Mouse (Mus musculus) lung, embryonic 16.5 days (tissue): ENCODE measurements around the gene Klk11. TPM values are rescaled to one million over a fixed set of nuclear protein-coding genes. Genes with fewer than 3 reads are reported as not detected.
A peak's percentile ranks its signal among the peaks of the same experiment; 100 is the strongest.

Experiments
- ATAC-seq: fragments of 200-750 bp; cut with Nextera tagmentation; 2 replicates; pipeline ENCODE4 v1.8.0; 2017; ENCODE audit warnings: low read depth, mild to moderate bottlenecking, moderate library complexity
- H3K27ac ChIP-seq: fragments of 300-500 bp; sonication (generic); 2 replicates; pipeline ENCODE4 v1.5.1; 2014; ENCODE audit warnings: mild to moderate bottlenecking, control low read depth, low read length
- H3K27me3 ChIP-seq: fragments of 300-500 bp; sonication (generic); 2 replicates; pipeline ENCODE4 v1.6.1; 2014; ENCODE audit warnings: low read depth, low read length, mixed read lengths; ENCODE audit not compliant: control insufficient read depth, insufficient read depth
- H3K36me3 ChIP-seq: fragments of 300-500 bp; sonication (generic); 2 replicates; pipeline ENCODE4 v1.6.1; 2014; ENCODE audit warnings: low read length; ENCODE audit not compliant: control insufficient read depth, insufficient read depth
- H3K4me1 ChIP-seq: fragments of 300-500 bp; sonication (generic); replicated peaks from 2 replicates; pipeline ENCODE4 v1.6.1; 2014; ENCODE audit warnings: low read length, mixed read lengths; ENCODE audit not compliant: control insufficient read depth, insufficient read depth
- H3K4me2 ChIP-seq: fragments of 300-500 bp; sonication (generic); 2 replicates; pipeline ENCODE4 v1.6.1; 2014; ENCODE audit warnings: low read depth, low read length, control low read depth
- H3K4me3 ChIP-seq: fragments of 300-500 bp; sonication (generic); 2 replicates; pipeline ENCODE4 v1.5.1; 2014; ENCODE audit warnings: mild to moderate bottlenecking, low read length, control low read depth
- H3K9ac ChIP-seq: fragments of 300-500 bp; sonication (generic); 2 replicates; pipeline ENCODE4 v1.6.1; 2014; ENCODE audit warnings: low read length, control low read depth
- H3K9me3 ChIP-seq: fragments of 300-500 bp; sonication (generic); 2 replicates; pipeline ENCODE4 v1.6.1; 2016; ENCODE audit warnings: low read length; ENCODE audit not compliant: control insufficient read depth
- WGBS: fragments of 180-500 bp; shearing (Covaris S2); extraction: QIAGEN DNeasy Blood & Tissue Kit; methylation state at CpG from one replicate; pipeline ENCODE4 v1.1.7; 2014; 5-methylcytosine and 5-hydroxymethylcytosine counted together
- polyA plus RNA-seq: library from polyadenylated mRNA; unstranded; fragments of >200 nt; fragmentation: Nextera tagmentation; extraction: Ambion mirVana; gene quantifications from 2 replicates; pipeline ENCODE4 v1.2.1, GENCODE M21; 2015

The Klk11 gene
- polyA plus RNA-seq, 1 experiment from 2014 or later: 0.41 TPM

- H3K9ac ChIP-seq: no peak overlapping the region
- 75% methylated on average over 1 of the region's 1 CpGs for WGBS
- H3K9me3 ChIP-seq: no peaks in the 10 kb centered on the region
- no peak overlapping the region for H3K4me3 ChIP-seq
- no peaks in the 10 kb centered on the region for H3K27me3 ChIP-seq
- peaks cover 3% of the 10 kb centered on the region for H3K4me1 ChIP-seq
- no peak overlapping the region for H3K4me2 ChIP-seq
- no peaks in the 10 kb centered on the region for H3K36me3 ChIP-seq
- ATAC-seq: no peak
- no peak overlapping the region for H3K27ac ChIP-seq
These were observed 10.9 kb downstream of the Klk11 start for GRCm38 (mm10) chr7:43785286-43785685.

DNA sequence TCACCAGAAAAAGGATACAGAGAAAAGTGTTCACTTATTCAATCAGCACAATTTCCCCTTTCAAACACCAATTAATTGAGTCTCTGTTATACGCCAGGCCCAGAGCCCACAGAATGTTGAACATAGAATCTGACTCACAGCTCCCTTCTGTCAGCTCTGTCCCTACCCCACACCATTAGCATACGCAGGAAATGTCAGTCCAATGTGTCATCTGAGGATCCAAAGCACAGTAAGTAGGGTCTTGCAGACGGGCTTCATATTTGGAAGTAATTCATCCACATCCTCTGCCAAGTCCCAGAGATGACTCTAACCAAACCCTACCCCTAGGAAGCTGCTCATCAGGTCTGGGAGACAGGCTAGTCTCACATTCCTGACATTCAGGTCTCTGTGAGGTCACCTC, 13.7 kb downstream of the Klk11 start:
- Histone ChIP-seq H3K4me2 (no peak overlapping the region), H3K36me3 (no peaks in the 10 kb centered on the region), H3K9me3 (no peaks in the 10 kb centered on the region), H3K4me3 (no peak overlapping the region), H3K4me1 (no peaks in the 10 kb centered on the region), H3K27me3 (no peaks in the 10 kb centered on the region), H3K27ac (no peak overlapping the region), H3K9ac (no peak overlapping the region)
- ATAC-seq: no peak
- WGBS: 47% methylated on average over 3 of the region's 3 CpGs

- H3K4me1 ChIP-seq: no peaks in the 10 kb centered on the region
These were observed 14.9 kb downstream of the Klk11 start for GRCm38 (mm10) chr7:43789295-43789694.

GRCm38 (mm10) chr7:43791591-43791990, 17.2 kb downstream of the Klk11 start, which contains the start of gene Klk9:
Gene Klk9 (plus strand): TSS chr7:43791891.
- no peak within 1 kb of the TSS for H3K4me3 ChIP-seq
- no peaks in the 10 kb centered on the region for H3K36me3 ChIP-seq
- no peak within 1 kb of the TSS for H3K27ac ChIP-seq
- ATAC-seq: no peak
- WGBS: 69% methylated on average over 7 of the region's 7 CpGs
- 0 out of 2 replicates have a peak, but pooled peaks cover 2% of the 10 kb centered on the region for H3K27me3 ChIP-seq
- H3K9ac ChIP-seq: no peak within 1 kb of the TSS
- no peaks in the 10 kb centered on the region for H3K9me3 ChIP-seq
- H3K4me2 ChIP-seq: no peak within 1 kb of the TSS
- peaks cover 6% of the 10 kb centered on the region for H3K4me1 ChIP-seq

More at GRCm38 (mm10) chr7:43789295-43789694, 14.9 kb downstream of the Klk11 start:
- ATAC-seq: no peak
- no peak overlapping the region for H3K27ac ChIP-seq
- no peaks in the 10 kb centered on the region for H3K27me3 ChIP-seq
- 53% methylated on average over 2 of the region's 2 CpGs for WGBS
- no peak overlapping the region for H3K9ac ChIP-seq
- H3K36me3 ChIP-seq: no peaks in the 10 kb centered on the region
- H3K4me2 ChIP-seq: no peak overlapping the region
- no peaks in the 10 kb centered on the region for H3K9me3 ChIP-seq
- H3K4me3 ChIP-seq: no peak overlapping the region

DNA sequence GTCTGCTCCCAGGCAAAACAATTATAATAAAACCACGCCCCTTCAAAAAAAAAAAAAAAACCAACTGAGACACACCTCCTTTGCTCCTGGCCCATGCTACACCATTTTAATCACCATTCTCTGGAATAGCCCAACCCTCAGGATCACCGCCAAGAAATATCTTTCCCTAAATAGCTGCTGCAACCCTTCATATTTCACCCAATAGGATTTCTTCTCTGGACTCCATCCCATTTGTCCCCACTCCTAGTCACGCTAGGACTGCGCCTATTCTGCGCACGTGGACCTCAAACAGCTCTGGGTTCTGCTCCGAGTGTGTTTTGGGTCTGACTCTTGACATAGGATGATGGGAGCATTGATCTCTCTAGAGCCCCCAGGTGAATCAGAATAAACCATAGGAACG, 22.0 kb downstream of the Klk11 start:
- 0 out of 2 replicates have a peak, but pooled peaks cover 5% of the 10 kb centered on the region for H3K27me3 ChIP-seq
- no peaks in the 10 kb centered on the region for H3K9me3 ChIP-seq
- ATAC-seq: peak; percentile 41; the same call in 1 of the 2 replicates
- no peak overlapping the region for H3K27ac ChIP-seq
- WGBS: 4% methylated on average over 8 of the region's 8 CpGs
- peak overlapping the region; percentile 87 for H3K4me2 ChIP-seq
- H3K36me3 ChIP-seq: no peaks in the 10 kb centered on the region
- peak overlapping the region; percentile 62 for H3K4me3 ChIP-seq
- peaks cover 16% of the 10 kb centered on the region for H3K4me1 ChIP-seq
- peak overlapping the region; percentile 62 for H3K9ac ChIP-seq

DNA sequence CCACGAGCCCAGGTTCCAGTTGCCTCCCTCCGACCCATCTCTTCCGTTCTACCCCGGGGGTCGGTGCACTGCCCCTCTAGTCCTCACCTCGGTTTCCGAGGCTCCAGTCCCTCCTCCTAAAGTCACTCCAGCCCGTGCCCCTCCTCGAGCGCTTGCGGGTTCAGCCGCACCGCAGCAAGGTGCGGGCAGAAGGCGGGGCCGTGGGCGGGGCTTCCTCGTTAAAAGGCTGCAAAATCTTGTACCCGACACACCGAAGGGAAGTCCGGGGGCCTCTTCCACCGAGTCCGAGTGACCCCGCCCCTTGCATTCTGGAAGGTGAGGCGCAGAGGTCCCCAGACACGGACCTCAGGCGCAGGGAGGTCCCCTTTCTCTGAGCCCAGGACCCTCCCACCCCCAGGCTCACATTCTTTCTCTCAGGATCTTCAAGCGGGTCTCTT, 22.9 kb downstream of the Klk11 start, which contains the start of gene Klk8:
Gene Klk8 (plus strand): TSS at position 245 of the 437 bp plus-strand sequence.
- ATAC-seq: peak; percentile 34

DNA sequence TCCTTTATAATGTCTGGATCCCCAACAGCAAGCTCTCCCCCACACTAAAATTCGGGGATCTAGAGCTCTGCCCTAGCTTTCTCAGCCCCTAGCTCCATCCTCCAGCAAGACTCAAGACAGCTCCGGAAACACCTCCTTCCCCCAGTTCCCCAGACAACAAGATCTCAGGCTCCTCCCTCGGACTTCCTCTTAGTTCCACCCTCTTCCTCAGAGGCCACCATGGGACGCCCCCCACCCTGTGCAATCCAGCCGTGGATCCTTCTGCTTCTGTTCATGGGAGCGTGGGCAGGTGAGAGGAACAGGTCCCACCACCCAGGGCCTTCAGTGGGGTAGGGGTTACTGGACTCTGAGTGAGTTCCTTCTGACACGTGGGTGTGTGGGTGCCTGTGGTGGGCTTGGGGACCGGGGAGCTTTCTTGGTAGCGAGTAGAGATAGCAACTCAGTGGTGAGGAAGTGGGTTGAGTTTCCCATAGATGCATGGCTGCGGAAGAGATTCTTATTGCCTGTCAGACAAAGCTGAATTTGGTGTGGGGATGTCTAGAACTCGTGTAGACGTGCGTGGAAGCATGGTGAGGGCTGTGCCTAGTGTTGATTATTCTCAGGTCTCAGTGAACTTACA, 23.5 kb downstream of the Klk11 start:
- peak; percentile 54 for ATAC-seq
- 34% methylated on average over 13 of the region's 13 CpGs for WGBS
- no peaks in the 10 kb centered on the region for H3K36me3 ChIP-seq
- H3K4me1 ChIP-seq: peaks cover 16% of the 10 kb centered on the region
- H3K9ac ChIP-seq: peak overlapping the region; percentile 62
- H3K27me3 ChIP-seq: 0 out of 2 replicates have a peak, but pooled peaks cover 5% of the 10 kb centered on the region
- H3K4me2 ChIP-seq: peak overlapping the region; percentile 87
- H3K4me3 ChIP-seq: peak overlapping the region; percentile 62
- H3K9me3 ChIP-seq: no peaks in the 10 kb centered on the region
- H3K27ac ChIP-seq: no peak overlapping the region

More for the DNA sequence above, 22.9 kb downstream of the Klk11 start, which contains the start of gene Klk8:
- Histone ChIP-seq H3K4me3 (peak within 1 kb of the TSS; percentile 62), H3K36me3 (no peaks in the 10 kb centered on the region), H3K4me2 (peak within 1 kb of the TSS; percentile 87), H3K4me1 (peaks cover 16% of the 10 kb centered on the region), H3K27me3 (0 out of 2 replicates have a peak, but pooled peaks cover 5% of the 10 kb centered on the region), H3K9ac (peak within 1 kb of the TSS; percentile 62), H3K27ac (no peak within 1 kb of the TSS), H3K9me3 (no peaks in the 10 kb centered on the region)
- WGBS: 0% methylated on average over 28 of the region's 28 CpGs

- ATAC-seq: no peak
- Histone ChIP-seq H3K36me3 (no peaks in the 10 kb centered on the region), H3K27me3 (0 out of 2 replicates have a peak, but pooled peaks cover 5% of the 10 kb centered on the region), H3K9me3 (no peaks in the 10 kb centered on the region), H3K4me2 (no peak overlapping the region), H3K9ac (no peak overlapping the region), H3K4me3 (no peak overlapping the region), H3K27ac (no peak overlapping the region), H3K4me1 (peaks cover 16% of the 10 kb centered on the region)
- 70% methylated on average over 7 of the region's 7 CpGs for WGBS
These were observed 25.5 kb downstream of the Klk11 start for GRCm38 (mm10) chr7:43799876-43800275.

DNA sequence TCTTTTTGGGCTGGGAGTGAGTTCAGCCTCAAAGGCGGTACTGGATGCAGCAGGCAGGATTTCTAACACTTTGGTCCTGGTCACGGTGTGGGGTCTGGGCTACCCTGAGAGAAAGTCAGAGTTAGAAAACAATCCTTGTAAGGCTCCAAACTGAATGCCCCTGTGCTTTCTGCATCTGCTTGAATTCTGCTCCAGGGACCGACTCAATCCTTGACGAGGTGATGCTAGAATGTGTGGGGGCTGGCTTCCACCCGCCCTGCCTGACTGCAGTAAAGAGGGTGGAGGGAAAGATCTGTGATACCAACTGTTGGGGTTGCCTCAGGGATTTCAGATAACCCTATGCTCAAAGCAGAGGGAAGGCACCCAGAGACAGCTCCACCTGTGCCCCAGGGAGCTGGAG, 36.6 kb downstream of the Klk11 start, which contains the start of gene Klk7:
Gene Klk7 (plus strand): TSS at position 301 of the 400 bp plus-strand sequence.
- no peaks in the 10 kb centered on the region for H3K27me3 ChIP-seq
- no peaks in the 10 kb centered on the region for H3K36me3 ChIP-seq
- H3K4me2 ChIP-seq: no peak within 1 kb of the TSS
- no peak for ATAC-seq
- no peak within 1 kb of the TSS for H3K9ac ChIP-seq
- H3K27ac ChIP-seq: no peak within 1 kb of the TSS
- no peak within 1 kb of the TSS for H3K4me3 ChIP-seq
- no peaks in the 10 kb centered on the region for H3K9me3 ChIP-seq
- 31% methylated on average over 5 of the region's 5 CpGs for WGBS
- H3K4me1 ChIP-seq: no peaks in the 10 kb centered on the region
